Mouse (Mus musculus): ENCODE results near the gene Rab6b.

DNA sequence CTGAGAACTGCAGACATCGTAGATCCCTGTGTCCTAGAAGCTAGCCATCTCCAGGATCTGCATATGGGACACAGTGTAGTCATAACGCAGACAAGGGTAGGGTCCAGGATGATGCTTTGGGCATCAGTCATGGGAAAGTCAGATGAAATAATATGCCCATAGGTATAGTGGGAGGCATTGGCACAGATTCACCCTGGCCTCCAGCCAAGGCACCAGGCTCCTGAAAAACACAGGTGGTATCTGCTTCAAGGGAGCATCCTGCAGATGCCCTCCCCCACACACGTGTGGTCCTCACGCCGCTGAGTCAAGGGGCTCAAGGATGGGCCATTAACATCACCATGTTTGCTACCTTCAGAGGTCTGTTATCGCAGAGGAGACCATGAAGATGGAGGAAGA lies 39.4 kb upstream of the Rab6b start:
- TF ChIP-seq EP300 (IDR thresholded peaks at IDR 0.05; ENCODE audit: low read depth): no peak
- no peak for TF ChIP-seq CTCF (IDR thresholded peaks at IDR 0.05; ENCODE audit: low read depth)
